Mouse (Mus musculus) left cerebral cortex, postnatal 10 days (tissue): ENCODE data around the gene Akr1c13. TPM values are rescaled to one million over a fixed set of nuclear protein-coding genes. Genes with fewer than 3 reads are reported as not detected.
"Not testable (repeated sequence)": the region's sequence is repeated elsewhere in the genome, so short reads cannot be mapped to it uniquely, and the experiment has no call there.

ENCODE experiments used
- DNase-seq, 2 experiments: peaks; one replicate each; pipeline ENCODE4 v3.0.0; 2021 to 2022; ENCODE audit warnings: low spot score in 2 of 2, mixed read lengths in 1 of 2; ENCODE audit errors: extremely low spot score in 1 of 2
- intact Hi-C: fragments of 180-260 bp; cut with DNase I; formaldehyde crosslinking; loops from one replicate; pipeline ENCODE4 v1.15.1; 2025
- total RNA-seq, 2 experiments: library from RNA; stranded (reverse); gene quantifications; 2 replicates each; pipeline ENCODE4 v1.2.3; 2021

Gene Akr1c13
- not detected for total RNA-seq

DNA sequence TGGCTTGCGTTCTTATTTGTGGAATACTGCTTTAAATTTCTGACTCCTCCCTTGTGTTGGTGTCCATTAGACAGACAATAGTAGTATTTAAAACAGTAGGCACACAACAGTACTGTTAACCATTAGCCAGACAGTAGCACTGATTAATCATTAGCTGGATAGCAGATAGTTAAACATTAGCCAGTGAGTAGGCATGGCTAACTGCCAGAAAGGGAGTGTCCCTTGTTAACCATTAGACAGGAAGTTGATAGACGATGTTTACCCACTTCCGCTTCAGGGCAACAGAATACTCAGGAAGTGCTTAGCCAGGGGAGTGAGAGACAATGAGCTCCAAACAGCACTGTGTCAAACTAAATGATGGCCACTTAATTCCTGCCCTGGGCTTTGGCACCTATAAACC is at the start of gene Akr1c13:
TSS of gene Akr1c13 (plus strand) at position 247 of the 400 bp plus-strand sequence.
- no peak for DNase-seq
- intact Hi-C loops, result no loop called here

DNA sequence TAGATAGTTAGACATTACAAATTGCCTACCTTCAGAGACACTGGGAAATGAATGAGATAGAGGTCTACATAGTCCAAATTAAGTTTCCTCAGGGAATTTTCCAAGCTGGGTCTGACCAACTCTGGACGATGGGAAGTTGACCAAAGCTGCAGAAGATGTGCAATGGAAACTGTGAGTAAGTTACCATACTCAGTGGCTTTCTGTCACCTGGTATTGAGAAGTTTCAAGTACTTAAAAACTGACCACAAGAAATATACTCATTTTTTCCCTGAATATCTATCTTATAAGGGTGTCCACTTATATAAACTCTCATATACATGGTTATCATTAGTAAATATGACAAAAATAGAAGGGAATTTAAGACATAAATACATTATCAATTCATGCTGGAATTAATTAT is 46.7 kb upstream of the Akr1c13 start:
- DNase-seq, result no peak
- intact Hi-C loops, result no loop called here

DNA sequence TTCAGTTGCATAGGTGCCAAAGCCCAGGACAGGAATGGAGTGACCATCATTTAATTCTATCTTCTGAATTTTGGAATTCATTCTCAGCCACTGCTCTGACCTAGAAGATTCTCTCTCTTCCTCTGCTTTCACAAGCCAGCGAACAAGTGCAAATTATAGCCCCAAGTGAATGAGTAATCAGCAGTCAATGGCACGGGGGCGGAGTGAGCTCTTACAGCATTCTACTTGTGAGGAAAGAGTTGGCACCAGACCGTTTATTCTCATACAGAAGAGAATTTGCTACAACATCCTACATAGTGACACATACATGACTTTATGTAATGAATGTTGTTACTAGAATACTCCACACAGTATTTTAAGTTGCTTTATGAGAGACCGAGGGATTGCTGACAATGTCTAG is 40.4 kb upstream of the Akr1c13 start, which contains the start of gene Akr1c18:
TSS of gene Akr1c18 (minus strand) at position 137 of the 400 bp plus-strand sequence.
- DNase-seq, result peak in 1 of 2 experiments; percentile 3
- intact Hi-C loops, result no loop called here

DNA sequence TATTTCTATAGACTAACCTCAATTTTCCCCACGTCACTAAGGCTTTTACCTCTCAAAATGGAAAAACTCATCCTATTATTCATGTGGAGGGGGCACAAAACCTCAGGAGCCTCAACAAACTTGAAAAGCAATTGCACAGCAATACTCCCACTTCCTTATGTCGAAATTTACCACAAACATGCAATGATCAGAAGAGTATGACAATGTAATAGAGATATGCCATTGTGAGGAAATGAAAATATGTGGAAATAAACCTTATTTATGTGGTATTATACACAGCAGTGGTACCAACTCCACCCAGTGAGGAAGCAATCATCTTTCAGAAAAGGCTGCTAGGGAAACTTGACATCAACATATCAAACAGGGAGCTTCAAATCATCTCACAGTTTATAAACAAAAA is 38.0 kb upstream of the Akr1c13 start:
- intact Hi-C loops, result no loop called here
- DNase-seq, result no peak

DNA sequence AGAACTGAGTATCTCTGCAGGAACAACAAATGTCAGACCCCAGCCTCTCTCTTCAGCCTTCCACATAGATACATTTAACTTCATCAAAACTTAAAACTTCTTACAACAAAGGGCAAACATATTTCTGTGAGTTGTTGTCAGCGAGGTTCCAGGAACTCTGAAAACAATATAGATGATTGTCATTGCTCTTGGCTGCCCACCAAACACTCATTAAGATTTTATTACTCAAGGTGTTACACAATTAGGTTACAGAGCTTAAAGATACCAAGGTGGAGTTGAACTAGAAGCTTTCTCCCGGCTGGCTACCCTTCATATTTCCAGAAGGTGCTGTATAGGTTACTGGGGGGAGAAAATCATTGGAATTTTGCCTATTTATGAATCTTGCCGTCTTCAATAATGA is 37.4 kb upstream of the Akr1c13 start:
- intact Hi-C loops, result no loop called here
- DNase-seq, result no peak

DNA sequence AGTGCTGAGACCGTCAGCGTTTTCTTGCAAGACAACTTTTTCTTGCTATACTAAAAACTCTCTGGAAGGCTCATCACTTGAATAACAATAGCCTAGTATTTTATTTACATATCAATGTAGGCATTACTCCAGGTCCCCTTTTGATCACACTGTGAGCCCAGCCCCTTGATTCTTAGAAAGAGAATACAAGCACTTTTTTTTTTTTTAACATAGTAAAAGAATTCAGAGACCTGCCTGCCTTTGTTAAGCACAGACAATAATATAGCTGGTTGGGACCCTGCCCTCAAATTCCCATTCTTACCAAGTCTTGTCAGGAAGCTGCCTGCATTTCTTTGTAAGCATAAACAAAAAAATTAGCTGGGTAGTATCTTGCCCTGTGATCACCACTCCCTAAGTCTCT is 35.7 kb upstream of the Akr1c13 start:
- DNase-seq, result no peak
- intact Hi-C loops, result no loop called here

DNA sequence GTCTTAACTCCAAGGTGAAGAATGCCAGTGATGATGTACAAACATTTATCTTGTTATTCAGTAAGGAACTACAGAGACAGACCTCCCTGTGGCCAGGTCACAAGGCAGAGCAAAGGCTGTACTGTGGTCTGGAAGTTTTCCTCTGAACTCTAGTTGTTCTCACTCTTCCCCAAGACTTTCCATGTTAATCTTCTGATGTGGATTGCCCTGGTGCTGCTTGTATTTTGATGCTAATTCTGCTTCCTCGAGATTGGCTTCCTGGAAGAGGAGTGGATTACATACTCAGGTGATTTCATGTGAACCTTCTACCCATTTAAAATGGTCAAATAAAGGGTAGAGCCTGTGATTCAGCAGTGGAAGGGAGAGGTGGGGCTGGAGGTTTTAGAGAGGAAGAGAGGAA is 22.9 kb upstream of the Akr1c13 start:
- intact Hi-C loops, result no loop called here
- no peak for DNase-seq

DNA sequence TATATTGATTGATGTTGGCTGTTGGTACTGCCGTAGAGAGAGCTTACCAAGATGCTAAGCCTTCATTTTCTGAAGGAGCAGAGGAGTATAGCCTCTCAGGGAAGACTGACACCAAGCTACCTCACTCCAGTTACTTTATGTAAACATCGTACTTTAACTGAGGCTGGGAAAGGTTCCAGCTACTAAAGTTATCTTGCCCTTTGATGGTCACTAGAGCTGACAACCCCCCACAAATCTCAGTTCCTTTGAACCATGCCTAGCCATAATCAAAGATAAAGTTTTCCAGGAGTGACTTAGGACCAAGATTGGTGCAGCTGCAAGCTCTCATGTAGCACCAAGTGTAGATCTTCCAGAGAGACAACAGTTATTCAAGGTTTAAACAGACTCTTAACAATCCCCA is 18.0 kb upstream of the Akr1c13 start:
- DNase-seq, result no peak
- intact Hi-C loops, result no loop called here

DNA sequence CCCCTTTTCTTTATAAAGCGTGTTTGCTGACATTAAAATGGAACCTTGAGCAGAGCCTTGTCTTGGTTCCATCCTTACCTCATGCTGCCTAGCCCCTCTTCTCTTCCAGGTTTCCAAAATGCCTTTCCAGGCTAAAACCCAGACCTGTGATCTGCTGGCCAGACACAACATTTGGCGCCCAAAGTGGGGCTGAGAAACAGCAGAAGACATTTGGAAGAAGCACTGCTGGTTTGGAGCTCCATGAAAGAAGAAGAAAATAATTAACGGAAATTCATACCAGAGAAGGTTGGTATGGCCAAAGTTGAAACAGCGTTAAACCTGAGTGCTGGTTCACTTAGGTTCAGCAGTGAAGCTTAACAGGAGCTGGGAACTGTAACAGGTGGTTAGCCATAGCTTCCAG is 9.6 kb upstream of the Akr1c13 start:
- DNase-seq, intact Hi-C loops: not testable (repeated sequence)

DNA sequence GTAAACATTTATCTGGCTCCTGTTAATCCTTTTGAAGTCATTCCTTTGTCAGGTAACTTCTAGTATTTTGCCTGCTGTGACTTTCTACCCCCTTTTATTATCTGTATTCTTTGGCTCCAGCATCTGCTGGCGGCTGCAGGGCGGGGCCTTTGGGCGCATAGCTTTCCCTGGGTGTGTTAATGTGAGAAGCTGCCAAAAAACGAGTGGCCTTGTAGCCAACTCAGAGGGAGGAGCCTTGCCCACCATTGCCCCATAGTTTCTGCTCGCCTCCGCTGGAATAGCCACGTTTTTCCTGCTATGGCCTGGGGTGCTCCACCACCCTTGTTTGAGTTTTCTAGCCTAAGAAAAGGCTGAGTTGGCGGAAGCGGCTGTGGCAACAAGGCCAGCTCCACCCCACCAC is 7.8 kb upstream of the Akr1c13 start:
- no peak for DNase-seq
- intact Hi-C loops, result no loop called here

DNA sequence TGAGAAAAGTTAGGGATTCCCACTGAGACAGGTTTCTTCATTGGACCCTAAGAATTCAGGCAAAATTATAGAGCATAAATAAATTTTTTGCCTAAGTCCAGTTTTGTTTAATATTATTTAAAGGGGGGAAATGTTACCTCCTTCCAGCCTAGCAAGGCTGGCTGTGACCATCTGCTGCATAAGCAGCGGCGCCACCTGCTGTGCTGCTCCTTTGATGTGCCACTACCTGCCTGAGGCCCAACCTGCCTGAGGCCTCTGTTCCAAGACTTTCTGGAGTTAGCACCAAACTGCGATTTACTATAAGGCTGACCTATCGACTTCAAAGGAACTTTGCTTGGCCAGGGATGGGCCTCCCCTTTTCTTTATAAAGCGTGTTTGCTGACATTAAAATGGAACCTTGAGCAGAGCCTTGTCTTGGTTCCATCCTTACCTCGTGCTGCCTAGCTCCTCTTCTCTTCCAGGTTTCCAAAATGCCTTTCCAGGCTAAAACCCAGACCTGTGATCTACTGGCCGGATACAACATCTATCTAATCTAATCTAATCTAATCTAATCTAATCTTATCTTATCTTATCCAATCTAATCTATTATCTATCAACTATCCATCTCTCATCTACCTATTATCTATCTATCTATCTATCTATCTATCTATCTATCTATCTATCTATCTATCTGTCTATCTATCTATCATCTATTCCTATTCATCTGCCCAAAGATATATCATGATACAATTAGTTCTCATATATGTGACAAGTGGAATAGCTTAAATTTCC is 4.1 kb upstream of the Akr1c13 start:
- intact Hi-C loops, result loop anchor here (5.0 kb wide), 2 partner anchors 95 to 425 kb away; no protein-coding TSS in a partner anchor
- not testable (repeated sequence) for DNase-seq

DNA sequence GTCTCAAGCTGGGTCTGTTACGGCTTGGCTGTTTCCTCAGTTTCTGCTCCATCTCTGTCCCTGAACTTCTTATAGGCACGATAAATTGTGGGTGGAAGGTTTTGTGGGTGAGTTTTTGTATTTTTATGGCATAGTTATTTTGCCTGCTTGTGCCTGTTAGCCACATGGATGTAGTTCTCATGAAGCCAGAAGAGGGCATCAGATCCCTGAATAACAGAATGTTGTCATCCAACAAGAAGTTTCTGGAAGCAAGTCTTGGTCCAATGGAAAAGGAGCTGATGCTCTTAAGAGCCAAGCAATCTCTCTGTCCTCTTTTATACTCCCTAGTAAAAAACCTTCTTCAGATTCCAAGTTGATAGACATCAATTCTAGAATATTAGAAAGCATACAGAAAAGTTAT is 2.8 kb upstream of the Akr1c13 start:
- intact Hi-C loops, result loop anchor here (5.0 kb wide), 2 partner anchors 94 to 424 kb away; no protein-coding TSS in a partner anchor
- DNase-seq, result peak in 1 of 2 experiments; percentile 23

DNA sequence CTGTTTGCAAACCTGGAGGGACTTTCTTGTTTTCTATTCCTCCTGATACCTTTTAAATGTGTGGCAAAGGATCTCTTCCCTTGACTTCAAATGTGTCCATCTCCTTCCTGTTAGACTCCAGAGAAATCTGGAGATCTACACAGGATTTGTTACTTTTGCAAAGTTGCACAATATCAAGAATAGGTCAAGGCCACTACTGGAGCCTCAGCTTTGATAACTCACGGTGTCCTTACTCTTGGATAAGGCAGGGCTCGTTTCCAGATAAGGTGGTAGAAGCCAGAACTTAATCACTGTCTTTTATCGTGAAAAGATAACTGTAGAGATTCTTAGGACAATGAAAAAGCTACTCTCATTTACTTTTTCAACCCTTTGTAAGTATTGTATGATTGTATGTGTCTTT is 1.6 kb downstream of the Akr1c13 start:
- DNase-seq, result no peak
- intact Hi-C loops, result no loop called here

DNA sequence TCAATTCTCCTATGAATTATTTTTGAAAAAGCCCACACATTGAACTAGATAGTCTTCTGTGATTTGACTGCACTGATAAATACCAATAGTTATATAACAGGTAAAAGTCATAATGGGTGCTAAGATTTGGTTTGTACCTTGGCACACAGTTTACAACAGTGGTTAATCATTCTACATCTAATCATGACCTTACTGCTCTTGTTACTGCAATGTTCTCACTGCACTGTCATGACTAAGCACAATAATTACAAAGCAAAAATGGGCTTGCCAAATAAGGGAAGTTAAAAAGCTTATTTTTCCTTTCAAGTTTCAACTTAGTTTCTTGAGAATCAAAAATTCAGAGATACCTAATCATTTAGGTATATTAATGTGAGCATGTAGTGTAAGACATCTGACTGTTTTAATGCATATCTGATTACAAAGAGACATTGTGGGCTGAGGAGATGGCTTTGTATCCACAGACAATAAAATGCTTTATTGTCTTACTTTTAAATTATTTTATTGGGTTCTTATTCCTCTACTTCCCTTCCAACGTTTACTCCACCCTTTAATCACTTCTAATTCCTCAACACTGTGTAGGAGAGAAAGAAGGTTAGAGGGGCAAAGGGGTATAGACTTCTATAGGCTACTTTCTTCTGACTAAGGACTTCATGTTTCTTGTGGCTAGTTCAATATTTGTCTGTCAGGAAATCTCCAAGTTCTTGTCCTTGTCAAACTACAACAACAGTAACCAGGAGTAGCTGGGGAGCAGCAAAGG is 15.4 kb downstream of the Akr1c13 start:
- intact Hi-C loops, result no loop called here

DNA sequence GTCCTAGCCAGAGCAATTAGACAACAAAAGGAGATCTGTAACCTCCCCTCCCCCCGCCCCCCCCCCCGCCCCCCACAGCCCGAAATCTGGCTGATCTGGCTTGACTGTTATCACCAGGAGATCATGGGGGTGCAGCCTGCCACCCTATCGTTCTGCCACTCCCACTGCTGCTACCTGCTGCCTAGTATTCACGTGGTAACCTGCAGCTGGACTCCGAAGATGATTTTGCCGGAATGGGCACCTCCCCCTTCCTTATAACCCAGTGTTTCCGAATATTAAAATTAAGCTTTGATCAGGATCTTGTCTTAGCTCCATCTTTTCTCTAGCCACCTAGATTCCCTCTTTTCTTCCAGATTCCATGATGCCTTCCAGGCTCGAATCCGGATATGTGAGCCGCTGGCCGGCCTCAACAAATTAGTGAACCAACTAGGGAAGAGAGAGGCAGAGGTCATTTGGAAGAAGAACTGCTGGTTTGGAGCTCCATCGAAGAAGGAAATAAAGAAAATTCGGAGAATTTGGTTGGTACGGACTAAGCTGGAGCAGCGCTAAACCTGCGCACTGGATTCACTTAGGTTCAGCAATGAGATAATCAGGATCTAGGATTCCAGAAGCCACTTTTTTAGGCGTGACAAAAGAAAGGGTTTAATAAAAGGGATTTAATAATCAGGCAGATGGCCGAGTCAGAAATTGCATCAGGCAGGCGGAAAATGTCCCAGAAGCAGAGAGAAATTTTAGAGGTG is 20.8 kb downstream of the Akr1c13 start:
- intact Hi-C loops, result no loop called here
- DNase-seq, result no peak

More for the DNA sequence above, 15.4 kb downstream of the Akr1c13 start:
- DNase-seq, result no peak

DNA sequence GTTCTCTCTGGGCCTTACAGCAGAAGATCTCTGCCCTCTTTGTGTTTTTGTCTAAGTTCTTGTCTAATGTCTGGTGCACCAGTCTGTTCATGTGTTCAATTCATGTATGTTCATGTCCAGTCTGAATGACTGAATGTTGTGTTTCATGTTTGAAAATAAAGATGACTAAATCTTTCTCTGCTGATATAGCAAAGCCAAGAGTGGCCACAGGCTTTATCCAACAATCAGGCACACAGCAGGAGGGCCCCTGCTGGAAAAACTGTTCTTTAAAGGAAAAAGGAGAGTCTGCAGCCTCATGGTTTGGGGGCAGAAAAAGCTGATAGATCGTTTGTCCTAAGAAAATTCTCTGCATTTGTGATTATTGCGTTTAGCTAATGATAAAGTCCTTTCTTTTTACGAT is 21.4 kb downstream of the Akr1c13 start:
- no peak for DNase-seq
- intact Hi-C loops, result no loop called here

DNA sequence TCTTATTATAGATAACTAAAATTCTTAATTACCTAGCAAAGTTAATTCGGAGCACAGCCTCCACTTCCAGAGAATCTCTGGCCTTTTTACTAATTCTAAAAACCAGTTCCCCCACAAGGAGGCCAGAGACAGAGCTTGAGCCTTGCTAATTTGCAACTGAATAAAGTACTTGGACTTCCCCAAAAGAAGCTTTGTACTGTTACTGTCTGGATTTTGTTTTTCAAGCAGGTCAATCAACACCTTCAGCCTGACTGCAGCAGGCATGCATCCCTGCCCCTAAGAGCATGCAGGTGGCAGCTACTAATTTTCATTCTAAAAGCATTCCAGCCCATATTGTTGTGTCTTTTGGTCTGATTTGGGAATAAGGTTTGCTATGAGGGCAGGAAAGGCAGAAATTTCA is 24.5 kb downstream of the Akr1c13 start:
- intact Hi-C loops, DNase-seq: not testable (repeated sequence)

DNA sequence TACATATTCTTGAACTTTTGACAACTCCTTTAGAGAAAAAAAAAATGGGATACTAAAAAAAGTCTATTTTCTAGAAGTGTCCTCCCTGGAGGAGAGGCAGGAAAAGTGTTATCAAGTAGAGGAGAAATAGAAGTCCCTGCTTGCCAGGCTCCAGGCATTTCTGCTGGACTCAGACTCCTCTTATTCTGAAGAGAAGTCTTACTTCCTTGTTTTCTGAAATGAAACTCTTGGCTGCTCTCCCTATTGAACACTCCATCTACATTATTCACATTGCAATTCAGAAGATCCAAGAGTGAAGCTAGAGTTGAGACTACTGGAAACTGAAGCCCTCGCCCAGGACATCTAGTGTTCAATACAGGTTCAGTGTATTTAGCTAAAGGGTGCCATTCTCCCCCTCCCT is 37.5 kb downstream of the Akr1c13 start, which contains the start of gene Akr1c19:
TSS of gene Akr1c19 (plus strand) at position 260 of the 400 bp plus-strand sequence.
- intact Hi-C loops, result no loop called here
- no peak for DNase-seq

DNA sequence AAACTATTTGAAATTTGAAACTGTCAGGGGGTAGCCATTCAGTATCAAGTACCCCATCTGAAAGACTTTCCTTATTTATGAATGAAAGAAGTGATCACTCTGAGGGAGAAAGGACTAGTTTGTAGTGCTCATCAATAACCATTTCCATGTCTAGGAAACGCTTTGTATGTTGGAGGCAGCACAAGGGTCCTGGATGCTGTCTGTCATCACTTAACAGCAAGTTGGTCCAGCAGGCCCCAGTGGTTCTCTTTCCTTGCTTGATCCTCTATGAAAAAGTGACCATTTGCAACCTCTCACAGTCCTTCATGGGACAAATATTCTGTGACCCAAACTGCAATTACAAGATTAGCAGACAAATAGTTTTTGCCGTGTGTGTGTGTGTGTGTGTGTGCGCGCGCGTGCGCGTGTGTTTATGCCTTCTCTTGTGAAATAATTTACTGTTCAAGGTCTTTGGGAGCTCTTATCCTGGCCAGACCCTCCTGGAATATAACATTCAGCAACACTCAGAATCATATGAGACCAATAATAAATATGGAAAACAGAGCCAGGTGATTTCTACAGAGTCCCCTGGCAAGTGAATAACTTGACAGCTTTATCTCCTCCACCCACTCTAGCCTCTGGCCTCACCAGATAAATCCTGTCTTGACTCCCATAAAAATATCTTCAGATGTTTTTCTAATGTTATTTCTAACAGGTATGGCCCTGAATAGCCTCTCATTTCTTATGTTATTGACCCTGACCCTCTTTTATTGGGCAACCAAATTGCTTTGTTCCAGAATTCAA is 40.1 kb downstream of the Akr1c13 start:
- intact Hi-C loops, result no loop called here
- no peak for DNase-seq
